Comparison of ENCODE assay signal across 17 mouse cellular contexts in genomic region chr11:103221437-103221836, GRCm38 (mm10). TPM values are rescaled to one million over a fixed set of nuclear protein-coding genes. Genes with fewer than 3 reads are reported as not detected.
"Had no signal": no experiment of that assay in that cellular context is flagged by ENCODE, and none has a peak within 500 bp of the region (broad histone marks: within the 10 kb centered on the region; RNA-seq: fewer than 3 reads in every experiment).

No protein-coding gene starts in this region.

- ATAC-seq: midbrain, embryonic 15.5 days had no signal

- H3K27ac ChIP-seq: kidney, postnatal 0 days; layer of hippocampus, adult 2 months; limb, embryonic 13.5 days; liver, embryonic 14.5 days; midbrain, embryonic 15.5 days; neural tube, embryonic 12.5 days had no signal

- H3K4me3 ChIP-seq: layer of hippocampus, adult 2 months; limb, embryonic 13.5 days; midbrain, embryonic 15.5 days; neural tube, embryonic 12.5 days had no signal

- H3K9me3 ChIP-seq: limb, embryonic 13.5 days; midbrain, embryonic 15.5 days; neural tube, embryonic 12.5 days had no signal

- DNase-seq: left cerebral cortex, postnatal 4 days; lung, adult 18-20 months; lung, postnatal 36 days; spleen, adult 18-20 months; thymus, postnatal 4 days had no signal

- H3K9ac ChIP-seq: limb, embryonic 13.5 days; liver, embryonic 14.5 days; midbrain, embryonic 15.5 days; neural tube, embryonic 12.5 days had no signal

- H3K4me2 ChIP-seq: limb, embryonic 13.5 days; midbrain, embryonic 15.5 days; neural tube, embryonic 12.5 days had no signal

RNA-seq across cellular contexts. Expression of gene Spata32, which starts 3.2 kb away (rescaled TPM):
- total RNA-seq: liver, adult 2 months; megakaryocyte progenitor cell, adult 5-6 weeks; monocyte, adult 5-6 weeks; neutrophil, adult 5-6 weeks had no signal
- polyA plus RNA-seq: kidney, postnatal 0 days; limb, embryonic 13.5 days; liver, adult 2 months; liver, embryonic 14.5 days; lung, embryonic 16.5 days; stomach, embryonic 14.5 days had no signal

RNA-seq across cellular contexts. Expression of gene 1700023F06Rik, which starts 13.1 kb away (rescaled TPM):
- total RNA-seq: liver, adult 2 months; monocyte, adult 5-6 weeks; neutrophil, adult 5-6 weeks had no signal
- polyA plus RNA-seq: liver, adult 2 months; liver, embryonic 14.5 days had no signal
